Comparison of ENCODE assay signal across 11 mouse cellular contexts in genomic region chr14:79500756-79501155, GRCm38 (mm10).
"Had no signal": no experiment of that assay in that cellular context is flagged by ENCODE, and none has a peak within 500 bp of the region (broad histone marks: within the 10 kb centered on the region; RNA-seq: fewer than 3 reads in every experiment).

No protein-coding gene starts in this region.

- ATAC-seq: lung, postnatal 0 days; midbrain, embryonic 16.5 days had no signal

- H3K27ac ChIP-seq: left cerebral cortex, adult 2 months; limb, embryonic 10.5 days had no signal

- H3K4me1 ChIP-seq: limb, embryonic 10.5 days had no signal

- H3K4me3 ChIP-seq: left cerebral cortex, adult 2 months; limb, embryonic 10.5 days had no signal

- H3K4me2 ChIP-seq: midbrain, embryonic 11.5 days had no signal

- H3K9me3 ChIP-seq: limb, embryonic 10.5 days had no signal

- DNase-seq: kidney, adult 18-20 months; kidney, postnatal 10 days; lung, adult 2 months; lung, postnatal 36 days; thymus, adult 18-20 months; thymus, postnatal 14 days had no signal

- H3K36me3 ChIP-seq: limb, embryonic 10.5 days had no signal
